ENCODE assay signal across 9 mouse cellular contexts in the genomic region with DNA sequence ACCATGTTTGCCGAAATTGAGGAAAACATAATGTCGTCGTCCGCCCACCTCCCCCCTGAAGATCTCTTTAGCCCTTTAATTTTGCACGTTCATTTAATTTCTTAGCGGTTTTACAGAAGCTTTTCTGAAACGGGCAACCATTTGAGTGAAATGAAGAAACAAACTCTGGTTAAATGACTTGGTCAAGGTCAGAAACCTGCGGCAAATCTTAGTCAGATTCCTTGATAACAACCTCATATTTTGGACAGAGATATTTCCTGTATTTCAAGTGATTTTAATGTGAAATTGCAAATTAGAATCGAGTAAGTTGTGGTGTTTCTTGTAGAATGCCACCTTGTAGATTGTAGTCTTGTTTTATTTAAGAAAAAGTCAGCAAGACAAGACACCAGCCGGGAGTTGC. TPM values are rescaled to one million over a fixed set of nuclear protein-coding genes. Genes with fewer than 3 reads are reported as not detected.
DNase-seq lines count a peak whose midpoint lies in the region; ATAC-seq and TF ChIP-seq lines count a peak whose summit lies in the region.
"Had no signal": no experiment of that assay in that cellular context is flagged by ENCODE, and none has a peak within 500 bp of the region (broad histone marks: within the 10 kb centered on the region; RNA-seq: fewer than 3 reads in every experiment).

No protein-coding gene starts in this region.

- H3K4me1 ChIP-seq in kidney, embryonic 15.5 days, result peaks cover 19% of the 10 kb centered on the region
- H3K4me1 ChIP-seq in cortical plate, adult 2 months (ENCODE audit: control insufficient read depth, insufficient read depth, low read length), result no peaks in the 10 kb centered on the region
- no peaks in the 10 kb centered on the region for H3K4me1 ChIP-seq in midbrain, postnatal 0 days (ENCODE audit: insufficient read depth, low read length)

- WGBS in kidney, embryonic 15.5 days, result 29% methylated on average over 10 of the region's 10 CpGs
- 41% methylated on average over 10 of the region's 10 CpGs for WGBS in midbrain, postnatal 0 days

- H3K9me3 ChIP-seq in kidney, embryonic 15.5 days (replicated peaks), result no peaks in the 10 kb centered on the region
- H3K9me3 ChIP-seq in midbrain, postnatal 0 days (ENCODE audit: low read length), result no peaks in the 10 kb centered on the region

- peaks cover 18% of the 10 kb centered on the region for H3K27me3 ChIP-seq in kidney, embryonic 15.5 days
- no peaks in the 10 kb centered on the region; the same call in 1 of the 2 replicates for H3K27me3 ChIP-seq in midbrain, postnatal 0 days (ENCODE audit: insufficient read depth, low read length)

- H3K4me3 ChIP-seq in kidney, embryonic 15.5 days (replicated peaks), result peak overlapping the region; percentile 83
- peak overlapping the region; percentile 66 for H3K4me3 ChIP-seq in cortical plate, adult 2 months (ENCODE audit: insufficient read depth, low read length)
- peak overlapping the region; percentile 90 for H3K4me3 ChIP-seq in midbrain, postnatal 0 days (ENCODE audit: low read depth, low read length)

- no peak for TF ChIP-seq POLR2A in cortical plate, adult 2 months (IDR thresholded peaks at IDR 0.05; ENCODE audit: extremely low read depth, insufficient read depth, low read length)

- H3K27ac ChIP-seq in kidney, embryonic 15.5 days, result no peak overlapping the region
- no peak overlapping the region for H3K27ac ChIP-seq in cortical plate, adult 2 months (ENCODE audit: insufficient read depth, low read length)
- H3K27ac ChIP-seq in midbrain, postnatal 0 days (ENCODE audit: low read depth, low read length), result no peak overlapping the region

- H3K4me2 ChIP-seq in kidney, embryonic 15.5 days, result peak overlapping the region; percentile 63
- H3K4me2 ChIP-seq in midbrain, postnatal 0 days (ENCODE audit: low read depth, low read length, poor library complexity, severe bottlenecking), result peak overlapping the region; percentile 73

- no peak for DNase-seq in kidney, postnatal 14 days
- peak; percentile 32 for DNase-seq in induced T-regulatory cell, adult 2 months (ENCODE audit: low read depth)
- DNase-seq in midbrain, postnatal 0 days (ENCODE audit: low spot score), result no peak
- no peak for DNase-seq in cerebellum, adult 11-12 months
- no peak for DNase-seq in frontal cortex, postnatal 25 days (ENCODE audit: low spot score in 2 of 2)
- no peak for DNase-seq in layer of hippocampus, adult 9-10 months (ENCODE audit: low spot score)
- DNase-seq: gastrocnemius, postnatal 25 days had no signal

- H3K36me3 ChIP-seq in kidney, embryonic 15.5 days, result peaks cover 39% of the 10 kb centered on the region
- peaks cover 6% of the 10 kb centered on the region; the same call in 1 of the 2 replicates for H3K36me3 ChIP-seq in midbrain, postnatal 0 days (ENCODE audit: insufficient read depth, low read length)

- peak overlapping the region; percentile 81 for H3K9ac ChIP-seq in kidney, embryonic 15.5 days
- H3K9ac ChIP-seq in midbrain, postnatal 0 days (replicated peaks; ENCODE audit: low read length, poor library complexity, severe bottlenecking), result peak overlapping the region; percentile 88

- no peak for ATAC-seq in kidney, embryonic 15.5 days (replicated peaks; ENCODE audit: low FRiP score)
- ATAC-seq in midbrain, postnatal 0 days (ENCODE audit: low FRiP score), result no peak

- TF ChIP-seq CTCF in cortical plate, adult 2 months (IDR thresholded peaks at IDR 0.05; ENCODE audit: extremely low read depth, insufficient read depth, low read length), result no peak
- TF ChIP-seq CTCF in midbrain, postnatal 0 days (IDR thresholded peaks at IDR 0.05), result no peak

RNA-seq across cellular contexts. Expression of a gene that starts 5.0 kb away (rescaled TPM):
- polyA plus RNA-seq in kidney, embryonic 15.5 days (2015; fragmentation: Nextera tagmentation; extraction: Ambion mirVana), result 118 and 125 TPM in 2 replicates
- polyA plus RNA-seq in cortical plate, adult 2 months (2012; rRNA removed), result 39.9 and 46.2 TPM in 2 replicates
- total RNA-seq in midbrain, postnatal 0 days (2014; rRNA removed), result 15.1 and 25.5 TPM in 2 replicates
- 13.2 and 15.1 TPM in 2 replicates for polyA plus RNA-seq in midbrain, postnatal 0 days (2015; fragmentation: Nextera tagmentation; extraction: Ambion mirVana)

RNA-seq across cellular contexts. Expression of a gene that starts 13.5 kb away (rescaled TPM):
- 58.0 and 60.6 TPM in 2 replicates for polyA plus RNA-seq in kidney, embryonic 15.5 days (2015; fragmentation: Nextera tagmentation; extraction: Ambion mirVana)
- polyA plus RNA-seq in cortical plate, adult 2 months (2012; rRNA removed), result 56.6 and 59.7 TPM in 2 replicates
- 39.9 and 41.5 TPM in 2 replicates for total RNA-seq in midbrain, postnatal 0 days (2014; rRNA removed)
- 33.1 and 33.3 TPM in 2 replicates for polyA plus RNA-seq in midbrain, postnatal 0 days (2015; fragmentation: Nextera tagmentation; extraction: Ambion mirVana)

RNA-seq across cellular contexts. Expression of a gene that starts 41.1 kb away (rescaled TPM):
- polyA plus RNA-seq in kidney, embryonic 15.5 days (2015; fragmentation: Nextera tagmentation; extraction: Ambion mirVana), result 32.1 and 32.3 TPM in 2 replicates
- polyA plus RNA-seq in cortical plate, adult 2 months (2012; rRNA removed), result 16.2 and 16.8 TPM in 2 replicates
- total RNA-seq in midbrain, postnatal 0 days (2014; rRNA removed), result 29.4 and 33.1 TPM in 2 replicates
- 25.8 and 26.3 TPM in 2 replicates for polyA plus RNA-seq in midbrain, postnatal 0 days (2015; fragmentation: Nextera tagmentation; extraction: Ambion mirVana)
